Mouse (Mus musculus): ENCODE results near the gene Xdh.

DNA sequence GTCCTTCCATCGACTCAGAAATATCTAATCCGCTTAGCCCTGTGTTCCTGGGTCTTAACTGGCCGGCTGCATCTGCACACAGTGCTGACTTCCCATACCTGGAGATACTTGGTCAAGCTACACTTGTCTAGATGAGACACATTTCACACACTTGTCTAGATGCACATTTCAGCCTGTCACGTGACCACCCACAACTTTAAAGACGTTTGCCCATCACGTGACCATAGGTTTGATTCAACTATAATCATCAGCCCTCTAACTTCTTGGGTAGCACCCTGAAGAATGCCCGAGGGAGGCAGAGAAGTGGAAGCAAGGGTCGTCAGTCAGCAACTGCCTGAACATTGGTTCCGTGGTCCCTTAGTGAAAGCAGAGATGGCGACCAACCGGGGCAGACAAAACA is 22.7 kb upstream of the Xdh start:
- TF ChIP-seq CTCF (IDR thresholded peaks at IDR 0.05; ENCODE audit: control insufficient read depth, insufficient read depth, insufficient read length) (no peak), MAX (IDR thresholded peaks at IDR 0.05) (no peak)

Measured in C2C12 (cell line).